In the genomic region with DNA sequence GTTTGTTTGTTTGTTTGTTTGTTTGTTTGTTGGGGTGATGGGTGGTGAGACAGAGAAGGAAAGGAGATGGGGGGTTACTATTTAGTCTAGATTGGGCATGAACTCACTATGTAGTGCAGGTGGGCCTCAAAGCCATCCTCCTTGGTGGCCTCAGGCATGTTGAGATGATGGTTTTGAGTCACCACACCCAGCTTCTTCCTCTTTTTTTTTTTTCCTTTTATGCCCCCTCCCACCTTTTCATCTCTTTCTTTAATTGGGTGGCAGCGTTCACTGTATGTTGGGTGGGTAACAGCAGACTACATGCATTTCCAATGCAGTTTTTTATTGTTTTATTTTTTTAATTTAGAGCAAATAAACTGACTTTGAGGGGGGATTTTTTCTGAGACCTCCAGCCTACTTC, we compare ENCODE assay signal across 51 mouse cellular contexts. TPM values are rescaled to one million over a fixed set of nuclear protein-coding genes. Genes with fewer than 3 reads are reported as not detected.
"Had no signal": no experiment of that assay in that cellular context is flagged by ENCODE, and none has a peak within 500 bp of the region (broad histone marks: within the 10 kb centered on the region; RNA-seq: fewer than 3 reads in every experiment).

No protein-coding gene starts in this region.

- H3K9ac ChIP-seq: heart, embryonic 12.5 days; heart, embryonic 13.5 days; heart, embryonic 15.5 days; hindbrain, embryonic 12.5 days; hindbrain, embryonic 13.5 days; hindbrain, embryonic 14.5 days; hindbrain, embryonic 15.5 days; intestine, embryonic 15.5 days; kidney, embryonic 15.5 days had no signal

- H3K36me3 ChIP-seq: heart, embryonic 12.5 days; heart, embryonic 13.5 days; heart, embryonic 15.5 days; hindbrain, embryonic 10.5 days; hindbrain, embryonic 12.5 days; hindbrain, embryonic 13.5 days; hindbrain, embryonic 15.5 days; intestine, embryonic 15.5 days; kidney, embryonic 15.5 days had no signal

- ATAC-seq: hindbrain, embryonic 16.5 days; hindbrain, postnatal 0 days; inflammation-experienced regulatory T-cells, adult 6 months; intestine, embryonic 15.5 days; intestine, embryonic 16.5 days; intestine, postnatal 0 days had no signal

- H3K9me3 ChIP-seq: heart, embryonic 13.5 days; heart, embryonic 15.5 days; hindbrain, embryonic 10.5 days; hindbrain, embryonic 12.5 days; hindbrain, embryonic 13.5 days; hindbrain, embryonic 15.5 days; intestine, embryonic 15.5 days; kidney, embryonic 15.5 days had no signal

- H3K27ac ChIP-seq: heart, embryonic 13.5 days; heart, embryonic 15.5 days; hindbrain, embryonic 10.5 days; hindbrain, embryonic 12.5 days; hindbrain, embryonic 13.5 days; hindbrain, embryonic 14.5 days; hindbrain, embryonic 15.5 days; hindbrain, postnatal 0 days; intestine, embryonic 15.5 days; kidney, embryonic 15.5 days; kidney, postnatal 0 days; layer of hippocampus, adult 2 months; left cerebral cortex, adult 2 months had no signal

- H3K4me1 ChIP-seq: heart, embryonic 12.5 days; heart, embryonic 13.5 days; heart, embryonic 15.5 days; hindbrain, embryonic 10.5 days; hindbrain, embryonic 12.5 days; hindbrain, embryonic 13.5 days; hindbrain, embryonic 15.5 days; intestine, embryonic 15.5 days; kidney, embryonic 15.5 days had no signal

- DNase-seq: heart, postnatal 10 days; heart, postnatal 14 days; heart, postnatal 36 days; heart, postnatal 4 days; kidney, adult 11 months; kidney, adult 18-20 months; kidney, adult 2 months; kidney, adult 8-10 months; kidney, adult 9 months; kidney, postnatal 10 days; kidney, postnatal 14 days; kidney, postnatal 25 days; kidney, postnatal 36 days; kidney, postnatal 4 days; layer of hippocampus, adult 9-11 months; layer of hippocampus, postnatal 36 days had no signal

- H3K4me2 ChIP-seq: heart, embryonic 11.5 days; heart, embryonic 12.5 days; heart, embryonic 13.5 days; heart, embryonic 15.5 days; hindbrain, embryonic 12.5 days; hindbrain, embryonic 13.5 days; hindbrain, embryonic 14.5 days; hindbrain, embryonic 15.5 days; intestine, embryonic 15.5 days; kidney, embryonic 15.5 days had no signal

- H3K4me3 ChIP-seq: heart, embryonic 12.5 days; heart, embryonic 13.5 days; heart, embryonic 15.5 days; hindbrain, embryonic 10.5 days; hindbrain, embryonic 12.5 days; hindbrain, embryonic 13.5 days; hindbrain, embryonic 15.5 days; intestine, embryonic 15.5 days; kidney, embryonic 15.5 days; layer of hippocampus, adult 2 months; left cerebral cortex, adult 2 months had no signal

- H3K27me3 ChIP-seq: heart, embryonic 12.5 days; heart, embryonic 13.5 days; heart, embryonic 15.5 days; hindbrain, embryonic 12.5 days; hindbrain, embryonic 13.5 days; hindbrain, embryonic 15.5 days; intestine, embryonic 15.5 days; kidney, embryonic 15.5 days had no signal

RNA-seq across cellular contexts. Expression of gene H2al2a, which starts 19.9 kb away (rescaled TPM):
- total RNA-seq: heart, postnatal 10 days; heart, postnatal 14 days; heart, postnatal 25 days; heart, postnatal 36 days; heart, postnatal 4 days; hematopoietic stem cell, adult 5-6 weeks; hindbrain, postnatal 0 days; layer of hippocampus, adult 18-20 months; layer of hippocampus, adult 2 months; layer of hippocampus, adult 8-10 months; layer of hippocampus, postnatal 10 days; layer of hippocampus, postnatal 14 days; layer of hippocampus, postnatal 25 days; layer of hippocampus, postnatal 36 days; left cerebral cortex, adult 18-20 months; left cerebral cortex, adult 2 months had no signal
- polyA plus RNA-seq: heart, embryonic 11.5 days; heart, embryonic 12.5 days; heart, embryonic 13.5 days; heart, embryonic 14.5 days; heart, embryonic 15.5 days; heart, embryonic 16.5 days; heart, postnatal 0 days; hindbrain, embryonic 10.5 days; hindbrain, embryonic 11.5 days; hindbrain, embryonic 12.5 days; hindbrain, embryonic 13.5 days; hindbrain, embryonic 14.5 days; hindbrain, embryonic 15.5 days; hindbrain, embryonic 16.5 days; hindbrain, postnatal 0 days; inflammation-experienced regulatory T-cells, adult 6 months; intestine, embryonic 14.5 days; intestine, embryonic 15.5 days; intestine, embryonic 16.5 days; intestine, postnatal 0 days; kidney, embryonic 14.5 days; kidney, embryonic 15.5 days; kidney, embryonic 16.5 days; kidney, postnatal 0 days; large intestine, adult 2 months had no signal

RNA-seq across cellular contexts. Expression of gene A930004D18Rik, which starts 20.9 kb away (rescaled TPM):
- total RNA-seq: hematopoietic stem cell, adult 5-6 weeks had no signal

RNA-seq across cellular contexts. Expression of gene Skida1, which starts 32.2 kb away (rescaled TPM):
- total RNA-seq: hematopoietic stem cell, adult 5-6 weeks had no signal
